Mouse (Mus musculus) urinary bladder, adult 18-20 months (tissue): ENCODE data around the gene Ccm2l.

Source experiments
- DNase-seq, 2 experiments: peaks; one replicate each; pipeline ENCODE4 v3.0.0; 2022; ENCODE audit warnings: low spot score in 2 of 2, mixed read lengths in 2 of 2

The Ccm2l gene

GRCm38 (mm10) chr2:153090551-153091165 is 24.9 kb downstream of the Ccm2l start:
- DNase-seq = peak in 1 of 2 experiments; percentile 51

DNA sequence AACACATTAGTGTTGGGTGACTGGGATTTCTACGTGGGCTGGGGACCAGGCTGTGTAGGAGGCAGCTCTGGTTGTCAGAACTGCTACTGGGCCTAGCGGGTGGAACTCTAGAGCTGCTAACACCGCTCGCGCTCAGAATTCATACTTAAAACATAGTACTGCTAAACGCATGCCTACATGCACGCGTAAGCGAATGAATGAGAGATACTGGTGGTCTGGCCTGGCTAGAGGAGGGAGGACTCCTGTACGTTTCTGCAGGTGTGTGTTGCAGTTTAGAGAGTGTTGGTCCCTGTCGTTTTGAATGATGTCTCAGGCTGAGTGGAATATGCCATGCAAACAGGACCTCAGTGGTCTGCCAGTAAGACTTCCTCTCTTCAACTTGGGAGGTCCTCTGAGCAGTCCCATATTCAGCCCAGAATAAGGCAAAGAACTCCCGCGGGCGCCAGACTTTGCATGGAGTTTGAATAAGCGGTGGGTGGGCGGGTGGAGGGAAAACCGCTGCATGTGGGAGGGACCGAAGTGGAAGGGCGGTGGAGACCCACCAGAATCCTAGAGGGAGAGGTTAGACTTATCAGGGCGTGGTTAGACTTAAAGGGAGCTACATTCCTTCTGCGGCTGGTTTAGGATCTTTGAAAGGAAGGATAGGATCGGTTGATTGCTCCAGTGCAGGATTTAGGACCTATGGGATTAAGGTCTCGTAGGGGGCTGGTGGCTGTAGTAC is 41.5 kb downstream of the Ccm2l start:
- no peak for DNase-seq

DNA sequence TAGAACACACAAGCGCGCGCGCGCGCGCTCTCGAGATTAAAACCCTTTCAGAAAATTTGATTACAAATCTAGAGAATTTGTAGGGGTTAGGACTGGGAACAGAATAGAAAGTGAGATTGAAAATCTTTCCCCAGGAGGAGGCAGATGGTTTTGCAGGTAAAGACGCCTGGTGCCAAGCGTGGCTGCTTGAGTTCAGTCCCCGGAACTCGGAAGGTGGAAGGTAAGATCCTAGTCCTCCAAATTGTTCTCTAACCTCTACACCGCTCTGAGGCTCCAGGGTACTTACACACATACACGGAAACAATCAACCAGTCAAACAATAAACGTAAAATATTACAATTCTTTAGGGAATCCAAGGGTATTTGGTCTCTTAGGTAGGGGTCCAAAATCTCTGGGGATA is 42.0 kb downstream of the Ccm2l start:
- DNase-seq = no peak

- peak; percentile 52 to 64 for DNase-seq
Observed at GRCm38 (mm10) chr2:153108313-153109264, 42.8 kb downstream of the Ccm2l start, which contains the start of gene Hck. Gene Hck (plus strand): TSS chr2:153108468.

- no peak for DNase-seq
Observed at GRCm38 (mm10) chr2:153109596-153109995, 43.8 kb downstream of the Ccm2l start.

- DNase-seq = no peak
Observed at GRCm38 (mm10) chr2:153111298-153111697, 45.5 kb downstream of the Ccm2l start.

DNA sequence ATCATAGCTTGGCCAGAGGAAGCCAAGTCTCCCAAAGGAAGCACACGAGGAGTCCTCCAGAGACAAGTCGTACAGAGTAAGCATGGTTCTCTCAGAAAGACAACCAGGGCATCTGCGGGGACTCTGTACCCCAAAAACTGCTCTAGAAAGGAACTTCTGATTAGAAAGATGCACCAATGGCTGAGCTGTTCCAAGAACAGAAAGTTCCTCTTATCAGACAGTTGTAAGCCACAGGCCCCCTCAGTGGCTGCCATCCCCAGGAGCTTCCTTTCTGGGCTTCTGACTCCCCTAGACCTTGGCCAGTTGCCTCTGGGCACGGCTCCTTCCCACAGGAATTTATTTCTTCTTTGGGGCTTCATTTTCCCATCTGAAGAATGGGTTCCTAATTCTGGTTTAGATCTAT is 49.9 kb downstream of the Ccm2l start:
- no peak for DNase-seq

DNA sequence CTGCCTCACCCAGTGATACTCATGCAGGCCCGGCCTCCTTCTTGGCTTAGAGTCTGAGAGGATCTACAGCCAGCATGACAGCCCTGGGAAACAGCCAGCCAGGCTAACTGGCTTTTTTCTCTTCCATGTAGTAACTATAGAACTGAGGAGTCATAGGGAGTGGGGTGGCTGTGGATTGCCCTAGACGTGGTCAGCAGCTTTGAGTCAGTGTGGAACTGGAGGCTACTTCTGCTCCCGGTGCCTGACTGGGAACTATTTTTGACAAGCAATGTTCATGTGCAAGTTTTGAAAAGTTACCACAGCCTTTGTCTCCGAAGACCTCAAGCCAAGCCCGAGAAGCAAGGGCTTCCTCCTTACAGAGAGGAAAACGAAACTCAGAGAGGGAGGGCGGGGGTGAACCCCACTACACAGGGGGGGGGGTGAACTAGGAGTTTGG is 51.3 kb downstream of the Ccm2l start:
- no peak for DNase-seq

DNA sequence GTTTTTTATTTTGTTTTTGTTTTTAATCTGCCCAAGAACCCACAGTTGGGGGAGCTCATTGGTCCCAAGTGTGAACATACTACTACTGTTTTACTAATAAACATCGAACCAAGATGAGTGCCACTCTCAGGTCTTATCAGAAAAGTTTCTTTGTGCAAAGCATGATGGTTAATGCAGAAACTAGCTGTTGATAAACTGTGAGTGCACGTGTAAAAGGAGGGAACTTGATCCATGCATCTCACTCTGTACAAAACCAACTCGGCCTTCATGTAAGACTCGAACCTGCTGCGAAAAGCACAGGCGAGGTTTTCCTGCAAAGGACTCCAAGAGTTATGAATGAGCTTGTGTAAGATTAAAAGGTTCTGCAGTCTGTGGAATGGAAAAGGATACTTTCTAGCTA is 53.7 kb downstream of the Ccm2l start:
- no peak for DNase-seq

- DNase-seq = no peak
Observed at GRCm38 (mm10) chr2:153120126-153120525, 54.4 kb downstream of the Ccm2l start.

DNA sequence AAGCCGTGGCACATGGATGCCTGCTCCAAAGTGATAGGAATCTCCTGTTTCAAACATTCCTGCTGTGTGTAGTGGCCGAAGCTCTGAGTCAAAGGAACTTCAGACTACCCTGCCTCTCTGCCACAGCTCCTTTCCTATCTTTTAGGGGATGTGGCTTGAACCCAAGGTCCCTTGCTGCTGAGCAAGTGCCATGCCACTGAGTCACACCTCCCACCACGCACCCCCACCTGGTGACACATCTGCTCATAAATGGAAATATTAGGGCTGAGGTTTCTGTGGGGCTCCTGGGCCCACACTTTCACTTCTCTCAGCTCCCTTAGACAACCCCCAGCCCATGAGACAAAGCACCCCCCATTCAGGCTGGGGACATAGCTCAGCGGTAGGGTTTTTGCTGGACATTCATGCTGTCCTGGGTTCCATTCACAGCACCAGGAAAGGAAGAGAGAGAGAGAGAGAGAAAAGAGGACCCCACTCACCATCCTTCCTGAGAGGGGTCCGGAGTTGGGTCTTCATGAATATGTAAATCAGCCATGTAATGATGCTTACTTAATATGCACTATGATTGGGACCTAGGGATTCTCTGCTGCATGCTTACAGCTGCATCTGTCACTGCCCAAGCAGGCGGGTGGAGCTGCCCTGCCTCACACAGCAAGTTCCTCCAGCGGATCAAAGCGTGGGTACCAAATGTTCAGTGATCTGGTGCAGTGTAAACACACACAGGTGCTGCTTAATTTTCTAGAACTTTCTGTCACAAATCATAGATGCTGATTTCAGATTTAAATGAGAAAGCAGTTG is 56.3 kb downstream of the Ccm2l start:
- no peak for DNase-seq

GRCm38 (mm10) chr2:153122701-153123100 is 56.9 kb downstream of the Ccm2l start:
- DNase-seq = no peak

DNA sequence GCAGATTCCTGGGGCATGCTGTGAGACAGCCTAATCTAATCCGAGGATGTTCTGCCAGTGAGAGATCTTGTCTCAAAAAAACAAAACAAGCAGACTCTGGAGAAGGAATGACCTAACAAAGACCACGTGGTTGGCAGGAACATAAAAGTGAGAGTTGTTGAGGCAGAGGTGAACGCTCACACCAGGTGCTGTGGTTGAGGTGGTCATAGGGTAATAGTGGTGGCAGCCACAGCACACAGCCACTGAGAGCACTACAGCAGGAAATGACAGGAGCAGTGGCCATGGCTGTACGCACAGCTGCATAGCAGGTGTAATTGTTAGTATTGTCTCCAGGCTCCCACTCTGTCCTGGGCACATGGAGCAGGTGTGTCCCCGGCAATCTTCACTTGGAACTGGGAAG is 60.1 kb downstream of the Ccm2l start:
- DNase-seq = no peak

DNA sequence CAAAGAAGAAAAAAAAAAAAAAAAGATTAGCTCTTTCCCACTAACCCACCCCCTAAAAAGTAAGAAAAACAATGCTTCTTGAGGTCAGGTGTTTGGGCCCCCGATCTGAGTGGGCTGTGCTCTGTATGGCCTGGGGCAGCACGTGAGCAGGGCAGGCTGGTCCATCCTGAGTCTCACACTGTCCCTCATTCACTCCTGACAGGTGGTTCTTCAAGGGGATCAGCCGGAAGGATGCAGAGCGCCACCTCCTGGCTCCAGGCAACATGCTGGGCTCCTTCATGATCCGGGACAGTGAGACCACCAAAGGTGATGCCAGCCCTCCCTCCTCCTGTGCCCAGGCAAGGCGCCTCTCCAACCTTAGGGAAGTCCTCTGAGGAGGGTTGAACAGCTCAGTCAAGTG is 65.3 kb downstream of the Ccm2l start:
- DNase-seq = no peak
